Mouse (Mus musculus): Measurements from ENCODE around the gene Ugt1a7c.
"Not testable (repeated sequence)": the region's sequence is repeated elsewhere in the genome, so short reads cannot be mapped to it uniquely, and the experiment has no call there.

The Ugt1a7c gene

DNA sequence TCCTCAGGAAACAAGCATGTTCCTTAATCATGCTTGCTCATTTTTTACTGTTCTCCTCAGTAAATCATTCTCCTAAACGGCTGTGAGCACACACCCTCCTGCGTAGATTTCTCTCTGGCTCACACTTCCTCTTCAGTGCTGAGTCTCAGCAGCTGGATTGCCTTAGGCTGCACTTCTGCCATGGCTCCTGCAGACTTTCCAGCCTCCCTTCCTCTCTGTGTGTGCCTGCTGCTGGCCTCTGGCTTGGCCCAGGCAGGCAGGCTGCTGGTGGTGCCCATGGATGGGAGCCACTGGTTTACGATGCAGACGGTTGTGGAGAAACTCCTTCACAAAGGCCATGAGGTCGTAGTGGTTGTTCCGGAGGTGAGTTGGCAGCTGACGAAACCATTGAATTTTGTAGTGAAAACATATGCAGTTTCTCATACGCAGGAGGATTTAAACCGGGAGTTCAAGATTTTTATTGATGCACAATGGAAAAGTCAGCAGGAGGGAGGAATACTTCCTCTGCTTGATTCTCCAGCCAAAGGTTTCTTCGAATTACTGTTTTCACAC lies at the start of gene Ugt1a7c:
Ugt1a7c (plus strand) TSS at position 122 of the 552 bp plus-strand sequence.
- DNase-seq (ENCODE audit: low read depth, low spot score), result no peak

DNA sequence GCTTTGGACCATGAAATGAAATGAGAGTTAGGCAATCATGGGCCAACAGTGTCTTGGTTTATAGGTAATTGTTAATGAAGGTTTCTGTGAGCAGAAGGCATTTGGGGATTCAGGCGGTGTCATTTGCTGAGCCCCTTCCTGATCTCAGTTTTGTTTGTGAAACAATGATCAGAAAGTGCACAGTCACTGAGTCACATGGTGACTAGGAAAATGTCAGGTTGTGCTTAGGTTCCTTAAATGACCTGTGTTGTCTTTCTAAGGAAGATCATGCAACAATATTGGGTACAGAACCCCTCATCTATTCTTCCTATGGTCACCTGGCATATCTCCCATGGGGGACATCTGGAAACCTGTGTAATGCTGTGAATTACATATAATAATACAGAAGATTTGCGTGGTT lies 47.5 kb upstream of the Ugt1a7c start:
- DNase-seq (ENCODE audit: low read depth, low spot score), result not testable (repeated sequence)

DNA sequence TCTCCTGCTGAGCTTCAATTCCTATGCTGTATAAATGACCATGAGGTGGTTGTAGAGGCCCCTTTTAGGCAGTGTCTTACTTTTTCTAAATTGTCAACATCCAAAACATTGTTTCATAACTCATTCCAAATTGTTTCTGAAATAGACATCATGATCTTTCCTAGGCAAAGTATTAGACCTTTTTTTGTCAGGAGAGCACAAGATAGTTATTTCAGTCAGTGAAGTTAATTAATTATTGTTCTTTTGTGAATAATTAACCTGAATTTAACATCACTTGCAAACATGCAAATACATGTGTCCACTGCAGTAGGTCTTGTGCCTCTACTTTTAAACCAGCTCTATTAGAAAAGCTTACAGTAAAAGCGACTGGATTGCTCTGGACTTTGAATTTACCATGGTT lies 39.8 kb upstream of the Ugt1a7c start, which contains the start of gene Ugt1a10:
Ugt1a10 (plus strand) TSS at position 301 of the 400 bp plus-strand sequence.
- DNase-seq (ENCODE audit: low read depth, low spot score), result no peak

DNA sequence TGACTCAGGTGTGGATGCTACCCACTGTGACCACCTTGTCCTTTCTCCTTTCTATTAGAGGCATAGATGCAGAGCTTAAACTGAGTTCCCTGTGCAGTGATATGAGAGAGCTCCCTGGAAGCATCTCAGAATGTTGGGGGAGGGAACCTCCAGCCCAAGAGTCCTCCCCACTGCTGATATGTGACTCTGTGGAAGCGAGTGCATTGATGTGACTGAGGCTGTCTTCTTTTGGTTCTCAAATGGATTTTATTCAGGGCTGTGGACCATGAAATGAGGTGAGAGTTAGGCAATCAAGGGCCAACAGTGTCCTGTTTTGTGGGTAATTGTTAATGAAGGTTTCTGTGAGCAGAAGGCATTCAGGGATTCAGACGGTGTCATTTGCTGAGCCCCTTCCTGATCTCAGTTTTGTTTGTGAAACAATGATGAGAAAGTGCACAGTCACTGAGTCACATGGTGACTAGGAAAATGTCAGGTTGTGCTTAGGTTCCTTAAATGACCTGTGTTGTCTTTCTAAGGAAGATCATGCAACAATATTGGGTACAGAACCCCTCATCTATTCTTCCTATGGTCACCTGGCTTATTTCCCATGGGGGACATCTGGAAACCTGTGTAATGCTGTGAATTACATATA lies 28.3 kb upstream of the Ugt1a7c start:
- DNase-seq (ENCODE audit: low read depth, low spot score), result not testable (repeated sequence)

DNA sequence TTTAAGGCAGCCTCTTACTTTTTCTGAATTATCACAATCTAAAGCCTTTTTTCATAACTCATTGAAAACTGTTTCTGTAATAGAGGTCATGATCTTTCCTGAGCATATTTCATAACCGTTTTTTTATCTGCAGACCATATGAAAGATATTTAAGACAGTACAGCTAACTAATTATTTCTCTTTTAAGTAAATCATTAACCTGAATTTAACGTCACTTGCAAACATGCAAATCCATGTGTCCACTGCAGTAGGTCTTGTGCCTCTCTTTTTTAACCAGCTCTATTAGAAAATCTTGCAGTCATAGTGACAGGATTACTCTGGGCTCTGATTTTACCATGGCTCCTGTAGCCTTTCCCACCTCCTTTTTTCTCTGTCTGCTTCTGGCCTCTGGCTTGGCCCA lies 24.4 kb upstream of the Ugt1a7c start, which contains the start of gene Ugt1a9:
Ugt1a9 (plus strand) TSS at position 306 of the 400 bp plus-strand sequence.
- DNase-seq (ENCODE audit: low read depth, low spot score), result no peak

DNA sequence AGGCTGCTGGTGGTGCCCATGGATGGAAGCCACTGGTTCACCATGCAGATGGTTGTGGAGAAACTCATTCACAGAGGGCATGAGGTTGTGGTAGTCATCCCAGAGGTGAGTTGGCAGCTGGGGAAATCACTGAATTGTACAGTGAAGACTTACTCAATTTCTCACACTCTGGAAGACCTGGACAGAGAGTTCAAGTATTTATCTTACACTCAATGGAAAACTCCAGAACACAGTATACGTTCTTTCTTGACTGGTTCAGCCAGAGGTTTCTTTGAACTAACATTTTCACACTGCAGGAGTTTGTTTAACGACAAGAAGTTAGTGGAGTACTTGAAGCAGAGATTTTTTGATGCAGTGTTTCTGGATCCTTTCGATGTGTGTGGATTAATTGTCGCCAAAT lies 24.0 kb upstream of the Ugt1a7c start:
- DNase-seq (ENCODE audit: low read depth, low spot score), result no peak

DNA sequence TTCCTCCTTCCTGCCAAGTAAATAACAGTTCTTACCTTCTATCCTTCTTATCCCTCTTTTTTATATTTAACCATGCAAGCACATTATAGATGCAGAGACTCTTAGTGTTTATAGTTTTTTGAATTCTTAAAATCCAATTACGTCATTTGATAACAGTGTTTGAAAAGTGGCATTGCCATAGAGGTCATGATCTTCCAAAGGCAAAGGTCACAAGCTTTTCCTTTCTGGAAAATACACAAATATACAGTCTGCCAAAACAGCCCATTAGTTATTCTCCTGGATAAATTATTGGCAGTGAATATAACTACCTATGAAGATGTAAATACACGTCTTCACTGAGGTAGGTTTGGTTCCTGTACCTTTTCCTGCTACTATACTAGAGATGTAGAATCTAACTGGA lies 20.4 kb upstream of the Ugt1a7c start:
- no peak for DNase-seq (ENCODE audit: low read depth, low spot score)

DNA sequence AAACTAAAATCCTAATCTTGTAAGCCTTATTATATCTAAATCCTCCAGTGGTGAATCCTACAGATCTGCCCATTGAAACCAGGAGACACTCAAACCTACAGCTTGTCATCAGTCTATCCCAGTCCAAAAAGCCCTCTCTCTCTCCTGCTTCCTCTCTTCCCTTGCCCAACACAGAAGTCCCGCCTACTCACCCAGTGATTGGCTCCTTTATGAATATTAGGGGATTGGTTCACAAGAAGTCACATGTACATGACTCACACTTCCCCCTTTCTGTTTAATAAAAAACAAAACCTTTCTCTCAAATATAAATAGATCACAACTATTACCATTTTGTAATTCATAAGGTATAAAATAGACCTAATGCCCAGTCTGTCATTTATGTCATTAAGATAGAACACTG lies 17.7 kb upstream of the Ugt1a7c start:
- DNase-seq (ENCODE audit: low read depth, low spot score), result no peak

DNA sequence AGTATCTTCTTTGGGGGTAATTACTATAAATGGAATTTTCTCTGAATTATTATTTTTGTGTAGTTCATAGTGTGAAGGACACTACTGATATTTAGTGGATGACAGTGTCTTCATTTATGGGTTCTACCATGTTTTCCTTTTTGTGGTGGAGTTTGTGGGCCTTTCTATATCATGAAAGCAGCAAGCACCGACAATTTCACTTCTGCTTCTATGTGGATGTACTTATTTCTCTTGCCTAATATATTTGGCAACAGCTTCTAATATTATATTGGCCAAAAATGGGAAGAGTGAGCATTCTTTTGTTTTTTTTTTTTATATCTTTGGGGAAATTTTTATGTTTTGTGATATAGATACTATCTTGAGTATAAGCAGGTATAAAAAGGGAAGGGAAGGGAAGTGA lies 13.2 kb upstream of the Ugt1a7c start:
- DNase-seq (ENCODE audit: low read depth, low spot score), result no peak

DNA sequence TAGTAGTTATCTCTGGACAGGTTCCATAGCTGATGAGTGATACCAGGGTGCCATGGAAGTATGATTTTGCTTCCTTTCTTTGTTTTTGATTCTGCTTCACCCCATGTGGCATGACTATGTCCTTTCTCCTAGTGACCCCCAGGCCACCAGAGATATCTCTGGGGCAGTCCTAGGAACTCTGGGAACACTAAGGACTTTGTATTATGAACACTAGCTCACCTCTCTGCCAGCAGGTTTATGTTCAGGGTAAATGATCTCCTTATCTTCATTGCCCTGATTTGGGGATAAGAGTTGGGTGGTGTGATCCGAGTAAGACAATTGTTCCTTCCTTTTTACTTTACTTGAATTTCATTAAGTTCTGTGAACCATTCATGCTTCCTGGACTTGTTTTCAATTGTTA lies 8.7 kb upstream of the Ugt1a7c start:
- no peak for DNase-seq (ENCODE audit: low read depth, low spot score)

DNA sequence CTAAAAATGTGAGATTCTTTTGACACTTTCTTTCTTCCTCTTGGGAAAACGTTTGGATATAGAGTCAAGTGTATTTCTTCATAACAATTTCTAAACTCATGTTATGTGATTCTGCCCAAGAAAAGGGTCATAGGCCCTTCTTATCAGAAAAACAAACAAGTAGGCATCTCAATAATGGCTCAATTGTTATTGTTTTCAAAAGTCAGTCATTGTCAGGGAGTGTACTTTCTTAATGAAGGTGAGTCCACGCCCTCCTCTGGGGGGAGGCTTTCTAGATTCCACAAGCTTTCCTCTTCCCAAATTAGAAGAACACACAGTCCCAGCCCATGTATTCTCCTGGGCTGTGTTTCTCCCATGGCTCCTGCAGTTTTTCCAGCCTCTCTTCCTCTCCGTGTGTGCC lies 7.3 kb upstream of the Ugt1a7c start, which contains the start of gene Ugt1a8:
Ugt1a8 (plus strand) TSS at position 301 of the 400 bp plus-strand sequence.
- no peak for DNase-seq (ENCODE audit: low read depth, low spot score)

DNA sequence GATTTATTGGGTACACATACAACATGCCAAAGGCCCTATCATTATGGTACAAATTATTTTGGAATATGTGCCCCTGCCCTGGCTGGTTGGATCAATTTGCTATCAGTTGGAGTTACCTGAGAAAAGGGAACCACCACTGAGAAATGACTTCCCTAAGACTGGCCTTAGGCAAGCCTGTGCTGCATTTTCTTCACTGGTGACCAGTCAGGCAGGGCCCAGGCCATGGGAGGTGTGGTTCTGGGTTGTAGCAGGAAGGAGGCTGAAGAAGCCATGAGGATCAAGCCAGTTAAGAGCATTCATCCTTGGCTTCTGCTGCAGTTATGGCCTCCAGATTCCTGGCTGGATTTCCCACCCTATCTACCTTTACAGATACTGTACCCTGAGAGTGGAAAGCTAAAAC lies 2.5 kb upstream of the Ugt1a7c start:
- no peak for DNase-seq (ENCODE audit: low read depth, low spot score)

DNA sequence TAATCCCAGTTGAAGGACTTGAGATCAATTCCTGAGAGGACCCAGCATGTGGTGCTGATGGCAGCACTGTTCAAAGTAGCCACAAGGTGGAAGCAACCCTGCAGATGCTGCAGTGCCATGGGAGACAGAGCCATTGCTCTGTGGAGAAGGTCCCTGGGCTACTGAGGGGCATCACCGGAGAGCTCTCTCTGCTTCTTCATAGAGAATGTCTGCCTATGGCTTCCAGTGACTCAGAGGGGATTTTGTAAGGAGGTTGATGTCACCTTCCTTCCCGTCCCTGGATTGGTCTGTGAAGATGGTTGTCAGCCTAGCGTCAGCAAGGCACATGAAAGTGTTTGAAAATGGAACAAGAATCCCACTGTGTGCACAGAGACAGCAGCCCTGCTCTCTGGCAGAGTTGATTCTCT lies 589 bp upstream of the Ugt1a7c start:
- peak; percentile 39 for DNase-seq (ENCODE audit: low read depth, low spot score)

DNA sequence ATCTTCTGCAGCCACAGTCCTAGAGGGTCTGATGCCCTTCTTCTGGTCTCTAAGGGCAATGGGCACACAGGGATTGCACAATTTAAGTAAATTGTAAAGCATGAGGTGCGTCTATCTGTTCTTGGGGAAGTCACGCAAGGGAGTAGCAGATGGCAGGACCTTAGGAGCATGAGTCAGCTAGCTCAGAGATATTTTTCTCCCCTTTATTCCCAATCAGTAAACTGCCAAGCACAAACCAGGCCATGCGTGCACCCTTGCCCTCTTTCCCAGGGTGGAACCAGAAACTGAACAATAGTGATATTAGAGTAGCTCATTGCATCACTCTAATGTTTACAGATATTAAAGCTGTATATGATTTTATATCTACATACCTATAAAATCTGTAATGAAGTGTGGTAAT lies 3.7 kb downstream of the Ugt1a7c start:
- not testable (repeated sequence) for DNase-seq (ENCODE audit: low read depth, low spot score)

DNA sequence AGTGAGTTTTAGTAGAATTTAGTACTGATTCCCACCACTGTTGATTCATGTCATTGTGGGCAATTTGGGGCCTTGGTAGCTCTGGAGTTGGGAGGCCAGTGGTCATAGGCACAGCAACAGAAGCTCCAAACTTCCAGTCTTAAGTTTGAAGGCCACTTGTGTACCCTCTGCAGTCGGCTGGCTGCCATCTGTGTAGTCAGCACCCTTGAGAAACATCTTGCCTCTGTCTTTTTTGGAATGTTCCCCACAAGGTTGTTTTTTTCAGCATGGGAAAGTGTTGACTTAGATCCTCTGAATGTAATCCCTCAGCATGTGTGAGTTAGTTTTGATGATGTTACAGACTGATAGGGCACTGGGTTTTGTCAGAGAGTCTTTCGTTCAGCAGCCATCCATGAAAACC lies 4.8 kb downstream of the Ugt1a7c start:
- DNase-seq (ENCODE audit: low read depth, low spot score), result not testable (repeated sequence)

DNA sequence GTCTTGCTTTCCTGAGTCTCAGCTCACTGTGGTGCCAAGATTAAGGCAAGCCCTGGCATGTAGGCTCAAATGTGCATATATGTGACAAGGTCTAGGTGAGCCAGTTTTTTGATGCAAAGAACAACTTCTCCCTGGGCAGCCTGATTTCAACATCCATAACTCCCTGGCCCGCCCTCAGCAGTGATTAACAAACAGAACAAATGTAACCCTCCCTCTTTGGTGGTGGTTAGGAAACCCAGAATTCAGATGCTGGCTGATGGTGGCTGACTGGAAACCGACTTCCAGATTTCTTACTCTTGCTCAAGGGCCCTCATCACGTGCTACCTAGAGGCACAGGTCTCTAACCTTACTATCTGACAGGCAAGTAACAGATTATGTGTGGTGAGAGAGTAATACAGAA lies 8.2 kb downstream of the Ugt1a7c start, which contains the start of gene Ugt1a6b:
Ugt1a6b (plus strand) TSS at position 234 of the 400 bp plus-strand sequence.
- DNase-seq (ENCODE audit: low read depth, low spot score), result not testable (repeated sequence)

DNA sequence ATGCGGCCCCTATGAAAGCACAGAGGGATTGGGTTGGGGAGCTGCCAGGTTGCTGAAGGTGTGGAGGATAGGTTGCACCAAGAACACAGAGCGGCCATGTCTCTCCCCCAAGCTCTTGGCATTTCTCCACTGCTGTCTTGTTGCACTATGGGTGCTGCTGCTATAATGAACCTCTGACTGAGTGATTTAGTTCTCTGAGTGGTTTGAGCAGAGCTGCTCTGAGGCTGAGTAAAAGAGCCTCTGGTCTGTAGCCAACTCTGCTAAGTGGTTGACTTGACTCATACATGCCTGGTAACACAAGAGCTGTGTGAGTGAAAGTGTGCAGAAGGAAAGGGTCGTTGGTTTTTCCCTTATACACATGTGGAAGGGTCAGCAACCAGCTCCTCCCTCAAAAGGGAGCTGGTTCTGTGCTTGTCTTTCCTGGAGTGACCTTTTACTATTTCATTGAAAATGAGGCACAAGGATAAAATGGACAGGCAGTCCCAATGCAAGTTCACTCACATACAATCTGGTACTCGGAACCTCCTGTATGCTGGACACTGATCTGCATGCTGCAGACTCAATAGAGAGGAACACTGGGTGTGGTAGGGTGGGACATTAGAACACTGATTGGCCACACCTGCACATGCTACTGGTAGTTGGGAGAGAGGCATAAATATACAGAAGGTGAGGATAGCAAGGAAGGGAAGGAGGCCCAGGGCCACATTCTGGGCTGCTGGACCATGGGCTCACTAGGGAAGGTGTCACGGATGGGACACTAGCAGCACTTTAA lies 9.0 kb downstream of the Ugt1a7c start:
- DNase-seq (ENCODE audit: low read depth, low spot score), result not testable (repeated sequence)

DNA sequence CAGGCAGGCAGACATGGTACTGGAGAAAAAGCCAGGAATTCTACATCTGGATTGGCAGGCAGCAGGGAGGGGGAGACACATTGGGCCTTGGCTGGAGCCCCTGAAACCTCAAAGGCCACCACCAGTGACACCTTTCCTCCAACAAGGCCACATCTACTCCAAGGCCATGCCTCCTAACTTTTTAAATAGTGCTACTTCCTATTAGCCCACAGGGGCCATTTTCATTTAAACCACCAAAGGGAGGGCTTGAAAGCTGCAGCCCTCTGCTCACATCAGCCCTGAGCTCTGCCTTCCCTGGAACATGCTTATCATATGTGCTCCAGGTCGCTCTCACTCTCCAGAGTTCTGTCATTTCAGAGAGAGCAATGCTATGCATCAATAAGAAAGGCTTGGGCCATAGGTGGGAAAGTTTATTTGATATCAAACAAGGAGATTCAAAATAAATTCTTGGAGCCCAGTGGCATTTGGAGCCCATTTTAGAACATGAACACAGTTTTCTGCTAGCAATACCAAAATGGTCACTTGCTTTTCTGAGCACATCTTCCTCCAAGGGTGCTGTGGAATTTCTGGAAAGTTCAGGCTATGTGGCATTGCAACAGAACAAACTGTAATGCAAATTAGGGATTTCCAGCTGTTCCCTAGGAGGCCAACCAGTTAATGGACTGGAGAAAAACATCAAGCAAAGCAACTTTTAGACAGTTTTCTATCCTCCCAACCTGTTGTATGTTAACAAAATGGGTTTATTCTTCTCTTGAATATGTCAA lies 10.0 kb downstream of the Ugt1a7c start:
- DNase-seq (ENCODE audit: low read depth, low spot score), result no peak

DNA sequence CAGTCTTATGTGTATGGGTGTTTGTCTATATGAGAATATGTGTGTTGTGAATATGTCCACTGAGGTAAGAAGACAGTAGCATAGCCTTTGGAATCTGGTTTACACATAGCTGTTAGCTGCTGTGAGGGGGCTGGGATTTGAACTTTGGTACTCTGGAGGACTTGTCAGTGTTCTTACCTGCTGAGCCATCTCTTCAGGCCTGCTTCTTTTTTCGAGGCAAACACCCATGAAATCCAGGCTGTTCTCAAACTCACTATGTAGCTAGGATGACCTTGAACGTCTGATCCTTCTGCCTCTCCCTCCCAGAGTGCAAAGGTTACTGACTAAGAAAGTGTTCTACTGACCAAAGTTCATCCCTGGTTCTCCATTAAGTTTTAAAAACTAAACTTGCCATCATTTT lies 10.8 kb downstream of the Ugt1a7c start:
- DNase-seq (ENCODE audit: low read depth, low spot score), result no peak

DNA sequence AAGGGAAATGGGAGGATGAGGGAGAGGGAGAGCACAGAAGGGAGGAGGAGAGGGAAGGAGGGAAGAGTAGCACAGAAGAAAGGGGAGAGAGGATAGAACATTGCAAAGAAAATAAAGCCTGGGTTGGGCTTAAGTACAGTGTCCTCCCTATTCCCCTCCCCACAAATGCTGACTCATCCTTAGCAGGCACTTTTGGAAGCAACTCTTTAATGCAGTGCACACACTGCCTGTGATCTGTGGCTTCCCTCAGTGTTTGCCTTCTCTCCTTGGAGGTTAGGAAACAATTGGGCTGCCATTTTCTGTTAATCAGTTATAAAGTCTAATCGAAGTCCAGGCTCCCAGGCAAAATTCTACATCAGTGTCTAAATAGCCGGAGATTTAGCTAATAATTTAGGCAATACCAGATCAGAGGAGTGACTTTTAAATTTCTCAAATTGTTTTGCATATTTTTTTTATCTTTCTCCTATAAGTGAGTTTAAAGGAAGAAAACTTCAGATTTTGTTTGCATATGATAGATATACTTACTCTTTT lies 14.2 kb downstream of the Ugt1a7c start:
- DNase-seq (ENCODE audit: low read depth, low spot score), result not testable (repeated sequence)

DNA sequence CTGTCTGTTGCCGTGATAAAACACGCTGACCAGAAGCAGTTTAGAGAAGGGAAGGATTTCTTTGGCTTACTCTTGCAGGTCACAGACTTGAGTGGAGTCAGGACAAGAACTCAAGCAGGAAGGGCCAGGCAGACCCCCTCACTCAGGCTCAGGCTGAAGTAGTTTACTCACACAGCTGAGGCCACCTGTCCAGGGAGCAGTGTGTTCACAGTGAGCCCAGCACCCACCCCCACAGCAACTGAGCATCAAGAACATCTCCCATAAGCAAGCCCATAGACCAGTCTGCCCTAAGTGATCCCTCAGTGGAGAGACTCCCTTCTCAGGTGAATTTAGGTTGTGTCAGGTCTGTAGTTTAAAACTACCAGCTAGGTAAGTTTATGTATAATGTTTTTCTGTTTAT lies 14.7 kb downstream of the Ugt1a7c start:
- not testable (repeated sequence) for DNase-seq (ENCODE audit: low read depth, low spot score)
